Mouse (Mus musculus) embryonic stem cell, embryonic (primary cell): ENCODE measurements around the gene Cyp4f39.

Experiments used
- CTCF ChIA-PET, 4 experiments: fragments of 300-600 bp in 2 of 4; fragments of 350-600 bp in 2 of 4; sonication (Branson Sonifier 250); formaldehyde crosslinking; loops; one replicate each; lab custom pipeline; 2022; ENCODE audit warnings: inconsistent platforms in 2 of 4; lab: Charles Lee
- POLR2A ChIA-PET, 4 experiments: fragments of 300-600 bp in 2 of 4; fragments of 350-600 bp in 2 of 4; sonication (Branson Sonifier 250); formaldehyde crosslinking; loops; one replicate each; lab custom pipeline; 2022; ENCODE audit warnings: antibody characterized with exemption in 4 of 4, inconsistent platforms in 1 of 4; lab: Charles Lee

The Cyp4f39 gene

GRCm38 (mm10) chr17:32452482-32452881, at the start of gene Cyp4f39:
Cyp4f39 (plus strand) TSS chr17:32452723.
- CTCF ChIA-PET: interaction anchor here in 2 of 4 experiments (0.5 to 1.6 kb wide), 3 partner anchors 27 to 1716 kb away, joined by 3 to 5 read pairs (median 4); no protein-coding TSS in a partner anchor
- POLR2A ChIA-PET: interaction anchor here in 2 of 4 experiments (0.8 to 1.2 kb wide), 9 partner anchors 9 to 132 kb away, joined by 3 to 5 read pairs (median 3); partner anchors contain the start of genes Akap8 (in 1 of the 2) and Akap8l (in 1 of the 2)

GRCm38 (mm10) chr17:32402779-32403157, 49.8 kb upstream of the Cyp4f39 start:
- ChIA-PET POLR2A (interaction anchor here in 3 of 4 experiments (0.6 to 1.6 kb wide), 7 partner anchors 8 to 53 kb away, joined by 3 to 10 read pairs (median 3); partner anchors contain the start of gene Akap8l (in 1 of the 3)), CTCF (interaction anchor here in 1 of 4 experiments (1.2 kb wide), 1 partner anchor 16 kb away, joined by 4 read pairs; no protein-coding TSS in a partner anchor)

- CTCF ChIA-PET: interaction anchor here in 2 of 4 experiments (0.7 to 1.2 kb wide), 2 partner anchors 16 to 273 kb away, joined by 4 read pairs; no protein-coding TSS in a partner anchor
- POLR2A ChIA-PET: interaction anchor here in 3 of 4 experiments (0.6 to 1.6 kb wide), 4 partner anchors 8 to 54 kb away, joined by 3 to 10 read pairs (median 3); partner anchors contain the start of gene Akap8l (in 1 of the 3)
Observed at GRCm38 (mm10) chr17:32403417-32403816, 49.1 kb upstream of the Cyp4f39 start, which contains the start of gene Rasal3. Rasal3 (minus strand) TSS chr17:32403583.

GRCm38 (mm10) chr17:32411898-32412297, 40.6 kb upstream of the Cyp4f39 start:
- CTCF ChIA-PET: interaction anchor here in 1 of 4 experiments (1.0 kb wide), 1 partner anchor 268 kb away, joined by 3 read pairs; no protein-coding TSS in a partner anchor
- POLR2A ChIA-PET: interaction anchor here in 1 of 4 experiments (1.0 to 1.4 kb wide), 4 partner anchors 9 to 95 kb away, joined by 3 to 4 read pairs (median 3); partner anchors contain the start of genes Akap8l and Cyp4f17

GRCm38 (mm10) chr17:32415417-32416020, 37.0 kb upstream of the Cyp4f39 start:
- POLR2A ChIA-PET: interaction anchor here in 3 of 4 experiments (0.6 to 2.0 kb wide), 8 partner anchors 15 to 94 kb away, joined by 3 to 7 read pairs (median 3); partner anchors contain the start of genes Akap8 (in 2 of the 3) and Akap8l (in 2 of the 3)
- CTCF ChIA-PET: interaction anchor here in 1 of 4 experiments (1.0 to 1.5 kb wide), 4 partner anchors 29 to 290 kb away, joined by 3 read pairs; no protein-coding TSS in a partner anchor

GRCm38 (mm10) chr17:32416771-32417170, 35.8 kb upstream of the Cyp4f39 start:
- POLR2A ChIA-PET: interaction anchor here in 2 of 4 experiments (1.3 to 2.0 kb wide), 3 partner anchors 20 to 67 kb away, joined by 3 to 7 read pairs (median 4); partner anchors contain the start of gene Akap8l (in 1 of the 2)

GRCm38 (mm10) chr17:32419989-32420388, 32.5 kb upstream of the Cyp4f39 start:
- CTCF ChIA-PET: no interaction called here
- POLR2A ChIA-PET: no interaction called here

More at GRCm38 (mm10) chr17:32416771-32417170, 35.8 kb upstream of the Cyp4f39 start:
- CTCF ChIA-PET: no interaction called here

- POLR2A ChIA-PET: no interaction called here
- CTCF ChIA-PET: no interaction called here
Observed at GRCm38 (mm10) chr17:32420781-32421180, 31.7 kb upstream of the Cyp4f39 start.

GRCm38 (mm10) chr17:32424034-32424433, 28.5 kb upstream of the Cyp4f39 start, which contains the start of gene Pglyrp2:
Pglyrp2 (minus strand) TSS chr17:32424167.
- CTCF ChIA-PET: interaction anchor here in 2 of 4 experiments (0.7 kb wide), 2 partner anchors 8 to 133 kb away, joined by 3 to 6 read pairs; no protein-coding TSS in a partner anchor
- POLR2A ChIA-PET: no interaction called here

GRCm38 (mm10) chr17:32426610-32427009, 25.9 kb upstream of the Cyp4f39 start:
- POLR2A ChIA-PET: interaction anchor here in 1 of 4 experiments (1.7 kb wide), 1 partner anchor 40 kb away, joined by 3 read pairs; no protein-coding TSS in a partner anchor

GRCm38 (mm10) chr17:32431972-32432371, 20.6 kb upstream of the Cyp4f39 start:
- ChIA-PET CTCF (interaction anchor here (0.5 to 2.7 kb wide), 21 partner anchors 8 to 680 kb away, joined by 3 to 17 read pairs (median 4); partner anchors contain the start of genes Akap8l (in 2 of the 4) and Wiz (in 1 of the 4)), POLR2A (interaction anchor here in 2 of 4 experiments (0.6 to 1.0 kb wide), 4 partner anchors 14 to 82 kb away, joined by 3 to 4 read pairs (median 3); partner anchors contain the start of gene Akap8l (in 1 of the 2))

More at GRCm38 (mm10) chr17:32426610-32427009, 25.9 kb upstream of the Cyp4f39 start:
- CTCF ChIA-PET: interaction anchor here in 1 of 4 experiments (1.1 kb wide), 1 partner anchor 20 kb away, joined by 3 read pairs; no protein-coding TSS in a partner anchor

GRCm38 (mm10) chr17:32434324-32434723, 18.2 kb upstream of the Cyp4f39 start:
- ChIA-PET CTCF (no interaction called here), POLR2A (no interaction called here)

- CTCF ChIA-PET: interaction anchor here in 2 of 4 experiments (1.0 to 1.1 kb wide), 2 partner anchors 10 to 48 kb away, joined by 4 read pairs; no protein-coding TSS in a partner anchor
- POLR2A ChIA-PET: no interaction called here
Observed at GRCm38 (mm10) chr17:32435151-32435550, 17.4 kb upstream of the Cyp4f39 start.

GRCm38 (mm10) chr17:32437106-32437505, 15.4 kb upstream of the Cyp4f39 start:
- ChIA-PET POLR2A (no interaction called here), CTCF (no interaction called here)

- CTCF ChIA-PET: interaction anchor here in 2 of 4 experiments (0.7 to 1.0 kb wide), 2 partner anchors 38 to 177 kb away, joined by 3 to 4 read pairs; no protein-coding TSS in a partner anchor
- POLR2A ChIA-PET: interaction anchor here in 2 of 4 experiments (0.7 to 1.1 kb wide), 4 partner anchors 9 to 122 kb away, joined by 3 read pairs; partner anchors contain the start of genes Cyp4f39 (in 2 of the 2) and Akap8 (in 1 of the 2)
Observed at GRCm38 (mm10) chr17:32443245-32443644, 9.3 kb upstream of the Cyp4f39 start.

GRCm38 (mm10) chr17:32445016-32445415, 7.5 kb upstream of the Cyp4f39 start:
- ChIA-PET CTCF (interaction anchor here in 2 of 4 experiments (0.6 to 1.8 kb wide), 4 partner anchors 10 to 58 kb away, joined by 4 to 7 read pairs (median 4); no protein-coding TSS in a partner anchor), POLR2A (interaction anchor here in 1 of 4 experiments (0.6 to 1.4 kb wide), 2 partner anchors 81 to 808 kb away, joined by 4 to 5 read pairs; partner anchors contain the start of gene Cbs)

GRCm38 (mm10) chr17:32447195-32447594, 5.3 kb upstream of the Cyp4f39 start:
- POLR2A ChIA-PET: interaction anchor here in 1 of 4 experiments (1.2 kb wide), 2 partner anchors 14 to 90 kb away, joined by 3 read pairs; no protein-coding TSS in a partner anchor
- CTCF ChIA-PET: interaction anchor here in 3 of 4 experiments (0.6 to 1.8 kb wide), 5 partner anchors 20 to 282 kb away, joined by 3 to 6 read pairs (median 4); no protein-coding TSS in a partner anchor

- ChIA-PET CTCF (interaction anchor here in 1 of 4 experiments (1.0 kb wide), 1 partner anchor 30 kb away, joined by 3 read pairs; no protein-coding TSS in a partner anchor), POLR2A (interaction anchor here in 1 of 4 experiments (1.4 kb wide), 1 partner anchor 84 kb away, joined by 4 read pairs; no protein-coding TSS in a partner anchor)
Observed at GRCm38 (mm10) chr17:32449042-32449441, 3.5 kb upstream of the Cyp4f39 start.
